Mouse (Mus musculus) myocyte (in vitro differentiated cells): ENCODE results near the gene Rgs14. TPM values are rescaled to one million over a fixed set of nuclear protein-coding genes. Genes with fewer than 3 reads are reported as not detected.

Source experiments
- H3K27me3 ChIP-seq: one replicate; pipeline ENCODE4 v1.6.1; 2011; ENCODE audit not compliant: control insufficient read depth, insufficient read depth, insufficient read length
- H3K36me3 ChIP-seq: one replicate; pipeline ENCODE4 v1.6.1; 2011; ENCODE audit not compliant: control insufficient read depth, insufficient read depth
- H3K4me2 ChIP-seq: one replicate; pipeline ENCODE4 v1.6.1; 2011; ENCODE audit warnings: low read depth, control low read depth
- H3K4me3 ChIP-seq: one replicate; pipeline ENCODE4 v1.5.1; 2011; ENCODE audit warnings: mild to moderate bottlenecking, control low read depth, moderate library complexity
- H3K79me2 ChIP-seq: one replicate; pipeline ENCODE4 v1.6.1; 2011; ENCODE audit not compliant: control insufficient read depth, insufficient read depth
- H3ac ChIP-seq: one replicate; pipeline ENCODE4 v1.6.1; 2011; ENCODE audit not compliant: control insufficient read depth, insufficient read length
- CEBPB ChIP-seq: IDR thresholded peaks from 2 replicates; pipeline ENCODE4 v1.6.1; 2011; ENCODE audit warnings: mild to moderate bottlenecking, moderate library complexity; ENCODE audit not compliant: poor library complexity, insufficient read depth, severe bottlenecking
- E2F4 ChIP-seq: IDR thresholded peaks from one replicate; pipeline ENCODE4 v1.6.1; 2011; ENCODE audit warnings: mild to moderate bottlenecking, control low read depth, moderate library complexity; ENCODE audit not compliant: insufficient read depth
- MAX ChIP-seq: IDR thresholded peaks from one replicate; pipeline ENCODE4 v1.6.1; 2011; ENCODE audit warnings: low read depth, mild to moderate bottlenecking, control low read depth
- MYOD1 ChIP-seq, 3 experiments: IDR thresholded peaks; one replicate each; pipeline ENCODE4 v1.6.1; 2011; ENCODE audit warnings: control low read depth in 2 of 3, low read depth in 2 of 3, mild to moderate bottlenecking in 2 of 3, moderate library complexity in 1 of 3; ENCODE audit not compliant: insufficient read length in 2 of 3, control insufficient read depth in 1 of 3
- MYOG ChIP-seq, 3 experiments: IDR thresholded peaks; one replicate each; pipeline ENCODE4 v1.6.1; 2011; ENCODE audit warnings: control low read depth in 2 of 3, low read depth in 2 of 3, mild to moderate bottlenecking in 2 of 3; ENCODE audit not compliant: insufficient read length in 2 of 3, control insufficient read depth in 1 of 3, insufficient read depth in 1 of 3
- POLR2A ChIP-seq: IDR thresholded peaks from one replicate; pipeline ENCODE4 v1.6.1; 2011; ENCODE audit warnings: low read depth, mild to moderate bottlenecking, control low read depth, moderate library complexity; ENCODE audit not compliant: insufficient read length
- POLR2AphosphoS2 ChIP-seq: IDR thresholded peaks from one replicate; pipeline ENCODE4 v1.6.1; 2011; ENCODE audit warnings: low read depth, control low read depth; ENCODE audit not compliant: insufficient read length
- REST ChIP-seq: IDR thresholded peaks from one replicate; pipeline ENCODE4 v1.6.1; 2011; ENCODE audit warnings: mild to moderate bottlenecking, control low read depth, moderate library complexity; ENCODE audit not compliant: insufficient read depth, insufficient read length
- SRF ChIP-seq: IDR thresholded peaks from one replicate; pipeline ENCODE4 v1.6.1; 2011; ENCODE audit warnings: low read depth; ENCODE audit not compliant: control insufficient read depth, insufficient read length
- TCF12 ChIP-seq: IDR thresholded peaks from one replicate; pipeline ENCODE4 v1.6.1; 2011; ENCODE audit warnings: mild to moderate bottlenecking, control low read depth; ENCODE audit not compliant: poor library complexity, insufficient read depth, severe bottlenecking
- TCF3 ChIP-seq: IDR thresholded peaks from one replicate; pipeline ENCODE4 v1.6.1; 2011; ENCODE audit warnings: low read depth, control low read depth; ENCODE audit not compliant: insufficient read length
- USF1 ChIP-seq: IDR thresholded peaks from one replicate; pipeline ENCODE4 v1.6.1; 2011; ENCODE audit warnings: low read depth, mild to moderate bottlenecking, control low read depth, moderate library complexity
- polyA plus RNA-seq: library from polyadenylated mRNA; unstranded; fragments of >200 nt; fragmentation: generic; extraction: Trizol; gene quantifications from one replicate; pipeline ENCODE4 v1.2.1, GENCODE M21; 2012; ENCODE audit warnings: missing spikeins

Gene Rgs14
- polyA plus RNA-seq: 2.3 TPM

DNA sequence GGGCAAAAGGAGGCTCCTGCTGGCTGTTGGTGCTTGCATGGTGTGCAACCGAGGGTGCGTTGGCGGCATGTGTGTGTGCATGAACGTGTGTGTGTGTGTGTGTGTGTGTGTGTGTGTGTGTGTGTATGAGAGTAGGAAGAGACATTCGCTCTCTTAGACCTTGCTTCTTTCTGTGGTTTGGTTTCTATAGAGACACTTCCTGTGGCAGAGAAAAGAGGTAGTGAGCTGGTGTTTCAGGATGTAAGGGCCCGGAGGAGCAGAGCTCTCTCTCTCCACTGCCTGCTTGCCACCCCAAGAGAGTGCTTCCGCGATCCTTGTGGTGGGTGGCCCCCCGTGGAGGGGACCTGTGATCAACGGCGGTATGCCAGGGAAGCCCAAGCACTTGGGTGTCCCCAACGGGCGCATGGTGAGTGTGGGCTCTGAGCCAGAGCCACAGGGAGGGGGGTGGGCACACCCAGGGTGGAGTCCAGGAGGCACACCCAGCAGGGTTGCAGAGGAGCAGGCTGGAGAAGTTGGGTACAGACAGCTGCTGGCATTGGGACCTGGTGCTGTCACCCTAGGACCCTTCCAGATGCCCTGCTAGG lies at the start of gene Rgs14:
TSS of gene Rgs14 (plus strand) at position 202 of the 584 bp plus-strand sequence.
- Histone ChIP-seq H3K36me3 (no peaks in the 10 kb centered on the region), H3K27me3 (peaks cover 26% of the 10 kb centered on the region), H3K79me2 (no peaks in the 10 kb centered on the region), H3ac (no peak within 1 kb of the TSS), H3K4me2 (peak within 1 kb of the TSS; percentile 33), H3K4me3 (no peak within 1 kb of the TSS)
- no peak for TF ChIP-seq POLR2A
- TF ChIP-seq REST: no peak
- no peak for TF ChIP-seq E2F4
- TF ChIP-seq TCF12: peak; percentile 24
- no peak for TF ChIP-seq USF1
- peak in 1 of 3 experiments; percentile 82 for TF ChIP-seq MYOD1 (IDR thresholded peaks at IDR 0.05; ENCODE audit: control insufficient read depth in 1 of 3, insufficient read length in 2 of 3, low read depth in 2 of 3)
- no peak for TF ChIP-seq MAX
- TF ChIP-seq SRF: no peak
- no peak for TF ChIP-seq CEBPB
- peak in 2 of 3 experiments; percentile 55 to 89 for TF ChIP-seq MYOG (IDR thresholded peaks at IDR 0.05; ENCODE audit: control insufficient read depth in 1 of 3, insufficient read depth in 1 of 3, insufficient read length in 2 of 3, low read depth in 2 of 3)
- no peak for TF ChIP-seq POLR2AphosphoS2
- no peak for TF ChIP-seq TCF3

DNA sequence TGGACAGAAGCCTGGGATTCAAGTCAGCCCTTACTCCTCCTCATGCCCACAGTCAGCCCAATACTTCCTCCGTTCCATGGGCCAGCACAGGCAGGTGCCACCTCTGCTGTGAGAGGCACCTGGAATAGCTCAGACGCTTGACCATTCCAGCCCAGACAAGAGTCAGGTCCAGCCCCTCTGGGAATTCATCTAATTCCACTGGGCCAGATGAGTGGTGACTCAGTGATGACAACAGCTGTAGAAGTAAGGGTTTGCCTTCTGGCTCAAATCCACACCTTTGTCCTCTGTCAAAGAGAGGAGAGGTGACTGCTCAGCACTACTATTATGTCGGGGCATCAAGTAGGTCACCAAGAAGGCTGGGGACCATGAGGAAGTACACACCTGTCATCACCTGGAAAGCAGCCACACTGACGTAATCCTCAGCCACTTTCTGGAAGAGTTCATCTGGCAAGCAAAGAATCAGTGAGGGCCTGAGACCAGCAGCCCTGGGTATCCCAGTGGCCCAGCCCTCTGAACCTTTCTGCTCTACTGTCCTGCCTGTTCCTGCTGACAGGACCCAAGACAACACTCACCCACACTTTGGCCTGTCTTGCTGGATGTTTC lies 49.5 kb upstream of the Rgs14 start, which contains the start of gene Prelid1:
TSS of gene Prelid1 (plus strand) at position 570 of the 603 bp plus-strand sequence.
- Histone ChIP-seq H3K27me3 (no peaks in the 10 kb centered on the region), H3K36me3 (peaks cover 21% of the 10 kb centered on the region), H3K4me3 (peak within 1 kb of the TSS; percentile 91), H3K79me2 (peaks cover 44% of the 10 kb centered on the region), H3K4me2 (peak within 1 kb of the TSS; percentile 91), H3ac (peak within 1 kb of the TSS; percentile 86)
- TF ChIP-seq MYOD1 (IDR thresholded peaks at IDR 0.05; ENCODE audit: control insufficient read depth in 1 of 3, insufficient read length in 2 of 3, low read depth in 2 of 3) (peak in 1 of 3 experiments; percentile 15), POLR2AphosphoS2 (peak; percentile 29), MAX (no peak)

DNA sequence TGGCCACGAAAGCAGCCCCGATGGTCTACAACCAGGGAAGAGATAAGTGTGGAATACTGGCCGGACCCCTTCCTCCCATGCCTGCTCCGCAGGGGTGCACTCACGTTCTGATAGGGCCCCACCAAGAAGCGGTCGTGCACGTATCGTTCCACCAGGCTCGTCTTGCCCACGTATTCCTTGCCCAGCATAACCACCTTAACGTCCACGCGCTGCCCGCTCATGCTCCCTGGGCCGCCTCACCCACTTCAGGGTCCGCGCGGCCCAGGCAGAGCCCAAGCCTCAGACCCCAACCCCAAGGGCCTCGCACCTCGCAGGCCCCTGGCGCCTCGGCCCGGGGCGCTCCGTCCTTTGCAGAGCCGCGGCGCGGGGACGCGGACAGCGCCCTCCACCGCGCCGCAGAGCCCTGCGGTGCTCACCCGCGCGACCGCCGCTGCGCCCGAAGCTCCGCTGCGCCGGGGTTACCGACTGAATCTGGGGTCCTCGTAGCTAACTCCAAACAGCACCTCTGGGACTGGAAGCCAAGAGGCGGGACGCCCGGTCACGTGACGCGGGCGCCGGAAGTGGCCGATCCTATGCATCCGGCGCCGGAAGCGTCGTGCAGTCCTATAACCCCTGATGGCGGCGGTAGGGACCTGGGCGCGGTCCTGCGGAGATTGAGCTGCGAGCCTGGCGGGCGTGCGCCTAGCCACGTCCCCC lies 48.0 kb upstream of the Rgs14 start, which contains the start of gene Rab24:
TSS of gene Rab24 (minus strand) at position 513 of the 696 bp plus-strand sequence.
- Histone ChIP-seq H3ac (peak within 1 kb of the TSS; percentile 86), H3K36me3 (peaks cover 8% of the 10 kb centered on the region), H3K4me2 (peak within 1 kb of the TSS; percentile 91), H3K4me3 (peak within 1 kb of the TSS; percentile 91), H3K27me3 (no peaks in the 10 kb centered on the region), H3K79me2 (peaks cover 44% of the 10 kb centered on the region)
- no peak for TF ChIP-seq TCF12
- TF ChIP-seq E2F4: no peak
- TF ChIP-seq MYOD1 (IDR thresholded peaks at IDR 0.05; ENCODE audit: control insufficient read depth in 1 of 3, insufficient read length in 2 of 3, low read depth in 2 of 3): peak in 1 of 3 experiments; percentile 9
- TF ChIP-seq USF1: peak; percentile 96
- no peak for TF ChIP-seq TCF3
- TF ChIP-seq POLR2A: peak; percentile 96
- TF ChIP-seq CEBPB: no peak
- TF ChIP-seq SRF: no peak
- peak; percentile 89 for TF ChIP-seq POLR2AphosphoS2
- TF ChIP-seq REST: no peak
- TF ChIP-seq MAX: no peak
- TF ChIP-seq MYOG (IDR thresholded peaks at IDR 0.05; ENCODE audit: control insufficient read depth in 1 of 3, insufficient read depth in 1 of 3, insufficient read length in 2 of 3, low read depth in 2 of 3): no peak

DNA sequence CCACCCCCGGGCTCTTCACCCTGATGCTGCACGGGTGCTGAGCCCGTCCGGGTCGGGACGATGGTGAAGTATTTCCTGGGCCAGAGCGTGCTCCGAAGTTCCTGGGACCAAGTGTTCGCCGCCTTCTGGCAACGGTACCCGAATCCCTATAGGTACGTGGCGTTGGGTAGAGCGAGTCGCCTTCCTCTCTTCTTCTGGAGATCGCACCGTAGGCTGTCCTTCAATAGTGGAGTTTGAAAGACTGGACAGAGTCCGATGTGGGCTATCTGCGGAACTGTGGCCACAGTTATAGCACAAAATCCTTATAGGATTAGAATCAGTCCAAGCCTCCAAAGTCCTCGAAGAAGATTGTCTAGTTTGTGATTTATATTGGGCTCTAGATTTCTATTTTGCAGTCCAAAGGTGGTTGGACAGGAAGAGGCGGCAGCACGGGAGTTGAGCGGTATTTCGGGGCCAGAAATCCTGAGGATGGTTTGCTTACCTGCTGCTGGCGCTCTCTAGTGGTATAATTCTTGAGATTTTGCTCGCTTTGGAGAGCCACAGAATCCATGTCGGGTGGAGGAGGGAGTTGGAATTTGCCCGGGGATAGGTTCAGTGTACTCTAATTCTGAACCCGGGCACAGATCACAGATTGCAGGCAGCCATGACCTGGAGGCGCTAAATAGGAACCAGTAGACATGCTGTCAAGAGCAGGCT lies 47.3 kb upstream of the Rgs14 start:
- peak overlapping the region; percentile 91 for H3K4me3 ChIP-seq
- no peaks in the 10 kb centered on the region for H3K27me3 ChIP-seq
- peaks cover 44% of the 10 kb centered on the region for H3K79me2 ChIP-seq
- peaks cover 8% of the 10 kb centered on the region for H3K36me3 ChIP-seq
- TF ChIP-seq TCF12 (no peak), TCF3 (no peak), POLR2A (no peak), CEBPB (no peak), MYOD1 (IDR thresholded peaks at IDR 0.05; ENCODE audit: control insufficient read depth in 1 of 3, insufficient read length in 2 of 3, low read depth in 2 of 3) (no peak)
- H3ac ChIP-seq: peak overlapping the region; percentile 86
- H3K4me2 ChIP-seq: peak overlapping the region; percentile 91
